Mouse (Mus musculus) CH12F3 (cell line): ENCODE data around the gene Olfr559.

Experiments used
- in situ Hi-C: fragments of 300-500 bp; cut with MboI; formaldehyde crosslinking; loops from 2 replicates; pipeline ENCODE4 v1.14.3; 2020; ENCODE audit warnings: low sequenced_read_pairs

The Olfr559 gene

DNA sequence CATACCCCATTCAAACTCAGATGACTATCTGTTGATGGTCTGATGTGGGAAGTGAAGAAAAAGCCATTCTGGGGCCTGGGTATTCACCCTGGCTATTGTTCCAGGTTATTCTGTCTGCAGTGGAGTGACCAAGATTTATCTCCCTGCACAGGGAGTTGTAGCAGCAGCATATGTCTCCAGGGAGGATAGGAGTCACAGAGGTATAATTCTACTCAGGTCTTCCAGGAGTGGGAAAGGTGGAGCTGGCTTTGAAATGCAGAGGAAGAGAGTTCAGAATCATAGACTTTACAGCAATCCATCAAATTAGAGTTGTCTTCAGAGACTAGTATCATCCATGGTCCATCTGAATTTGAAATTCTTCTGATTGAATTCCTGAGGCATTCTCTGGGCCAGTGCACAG is at the start of gene Olfr559:
TSS of gene Olfr559 (minus strand) at position 101 of the 400 bp plus-strand sequence.
- in situ Hi-C loops = no loop called here

DNA sequence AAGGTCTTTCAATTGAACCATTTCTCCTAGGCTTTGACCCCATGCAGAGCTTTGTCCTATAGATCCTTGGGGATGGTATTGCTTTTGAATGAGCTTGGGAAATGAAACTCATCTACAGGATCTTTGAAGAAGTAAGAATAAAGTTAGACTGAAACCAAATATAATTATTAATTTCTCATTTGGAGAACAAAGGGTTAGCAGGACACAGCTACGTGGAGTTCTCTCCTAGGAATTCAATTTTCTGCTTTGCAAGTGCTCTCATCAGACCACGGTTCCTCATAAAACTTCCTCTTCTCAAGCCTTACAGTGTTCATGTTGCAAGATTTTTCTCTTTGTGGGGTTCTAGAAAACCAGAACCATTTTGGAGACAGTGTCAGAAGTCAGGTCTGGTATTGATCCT is 43.6 kb upstream of the Olfr559 start, which contains the start of gene Olfr561:
TSS of gene Olfr561 (plus strand) at position 301 of the 400 bp plus-strand sequence.
- in situ Hi-C loops = no loop called here

DNA sequence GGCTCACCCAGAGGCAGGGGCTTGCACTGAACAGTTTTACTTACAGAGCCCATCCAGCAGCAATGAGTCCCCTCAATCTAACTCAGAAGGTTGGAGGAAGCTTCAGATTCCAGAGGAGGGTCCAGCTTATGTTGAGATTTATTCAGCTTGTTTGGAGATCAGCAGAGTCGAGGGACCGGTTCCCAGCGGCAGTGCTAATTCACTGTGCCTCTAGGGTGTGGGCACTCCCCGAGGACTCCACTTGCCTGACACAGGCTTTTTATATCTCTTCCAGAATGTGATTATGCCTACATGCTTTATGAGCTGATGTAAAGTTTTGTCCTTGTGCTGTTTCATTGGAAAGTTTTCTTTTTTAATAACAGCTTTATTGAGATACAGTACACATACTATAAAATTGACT is 32.0 kb upstream of the Olfr559 start, which contains the start of the genes Olfr560 and Olfr78:
TSS of gene Olfr560 (minus strand) at position 101 of the 400 bp plus-strand sequence.
TSS of gene Olfr78 (minus strand) at position 206 of the 400 bp plus-strand sequence.
- in situ Hi-C loops = no loop called here

DNA sequence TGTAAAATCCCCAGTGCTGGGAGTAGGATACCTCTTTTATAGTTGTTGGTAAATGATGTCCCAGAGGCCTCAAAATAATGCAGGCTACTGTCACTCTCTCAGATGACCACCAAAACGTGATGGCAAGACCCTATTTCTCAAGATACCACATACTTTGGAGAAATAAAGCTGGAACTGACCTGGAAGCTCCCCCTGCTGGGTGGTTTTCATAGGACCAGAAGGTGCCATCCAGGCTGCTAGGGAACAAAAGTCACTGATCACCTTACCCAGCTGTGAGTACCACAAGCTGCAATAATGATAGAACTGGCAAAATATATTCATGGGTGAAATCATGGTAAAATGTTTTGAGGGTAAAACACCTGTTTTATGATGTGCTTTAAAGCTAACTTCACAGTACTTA is 24.8 kb upstream of the Olfr559 start:
- in situ Hi-C loops = no loop called here

DNA sequence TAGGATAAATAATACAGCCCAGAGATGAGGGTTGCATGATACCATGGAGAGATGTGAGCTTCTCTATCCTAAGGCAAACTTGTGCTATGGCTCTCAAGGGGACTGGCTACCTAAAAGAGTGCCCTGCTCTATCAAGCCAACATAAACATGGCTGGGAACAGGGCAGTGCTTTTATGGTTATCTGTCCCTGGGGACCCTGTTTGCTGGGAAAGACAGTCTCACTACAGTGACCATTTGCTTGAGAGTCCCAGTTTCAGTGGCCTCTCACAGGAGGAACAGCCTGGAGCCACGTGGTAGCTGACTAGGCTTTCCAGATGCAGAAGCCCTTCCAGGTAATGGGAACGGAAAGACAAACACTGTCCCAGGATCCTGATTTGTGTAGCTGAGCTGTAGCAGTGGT is 10.4 kb upstream of the Olfr559 start:
- in situ Hi-C loops = no loop called here

DNA sequence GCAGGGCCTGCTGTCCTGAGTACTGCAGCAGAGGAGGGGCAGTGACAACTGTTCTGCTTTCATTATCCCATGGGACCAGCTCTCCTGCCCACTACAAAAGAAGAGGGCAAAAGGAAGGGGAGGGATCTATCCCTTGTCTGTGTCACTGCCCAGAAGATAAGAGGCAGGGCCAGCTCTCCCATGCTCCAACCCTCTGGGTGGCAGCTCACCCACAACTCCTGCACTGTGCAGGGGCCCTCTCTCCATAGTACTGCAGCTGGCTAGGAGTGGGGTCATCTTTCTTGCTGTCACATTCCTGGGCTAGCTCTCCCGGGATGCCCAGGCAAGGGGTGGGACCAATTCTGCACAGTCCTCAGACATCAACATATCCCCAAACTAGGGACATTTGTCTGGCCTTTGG is 6.5 kb upstream of the Olfr559 start:
- in situ Hi-C loops = no loop called here

DNA sequence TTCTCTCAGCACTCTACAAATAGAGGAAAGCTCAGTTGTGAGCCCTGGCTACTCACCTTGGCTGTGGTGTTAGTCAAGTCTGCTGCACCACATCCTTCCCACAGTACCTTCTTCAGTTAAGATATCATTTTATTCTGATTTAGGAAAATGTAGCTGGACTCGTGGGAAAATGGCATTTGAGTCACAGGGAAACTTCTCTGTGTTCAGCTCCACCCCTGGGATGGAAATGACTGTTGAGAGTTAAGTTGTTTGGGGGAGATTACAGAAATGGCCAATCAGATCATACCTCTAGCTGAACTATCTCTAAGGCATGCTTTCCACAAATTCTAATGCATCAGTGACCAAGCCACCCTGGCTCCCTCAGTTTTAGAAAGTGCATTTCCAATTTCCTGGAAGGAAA is 8.3 kb downstream of the Olfr559 start, which contains the start of gene Olfr33:
TSS of gene Olfr33 (minus strand) at position 101 of the 400 bp plus-strand sequence.
- in situ Hi-C loops = no loop called here

DNA sequence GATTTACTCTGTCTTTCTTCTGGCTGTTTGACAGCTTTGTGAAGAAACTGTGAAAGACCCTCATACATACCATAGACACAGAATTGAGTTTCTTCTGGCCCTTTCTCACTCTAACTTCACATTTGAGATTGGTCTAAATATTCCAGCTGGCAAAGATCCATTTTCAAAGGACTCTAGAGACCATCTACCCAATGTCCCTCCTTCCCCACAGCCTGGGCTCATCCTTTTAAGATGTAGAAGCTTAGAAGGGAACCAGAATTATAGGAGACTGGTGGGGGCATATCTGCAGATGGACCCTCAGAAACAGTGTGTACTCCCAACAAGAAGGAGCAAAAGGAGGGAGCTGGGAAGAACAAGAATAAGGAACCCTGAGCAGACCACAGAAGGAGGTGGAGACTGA is 25.4 kb downstream of the Olfr559 start, which contains the start of gene Olfr558:
TSS of gene Olfr558 (plus strand) at position 301 of the 400 bp plus-strand sequence.
- in situ Hi-C loops = no loop called here

DNA sequence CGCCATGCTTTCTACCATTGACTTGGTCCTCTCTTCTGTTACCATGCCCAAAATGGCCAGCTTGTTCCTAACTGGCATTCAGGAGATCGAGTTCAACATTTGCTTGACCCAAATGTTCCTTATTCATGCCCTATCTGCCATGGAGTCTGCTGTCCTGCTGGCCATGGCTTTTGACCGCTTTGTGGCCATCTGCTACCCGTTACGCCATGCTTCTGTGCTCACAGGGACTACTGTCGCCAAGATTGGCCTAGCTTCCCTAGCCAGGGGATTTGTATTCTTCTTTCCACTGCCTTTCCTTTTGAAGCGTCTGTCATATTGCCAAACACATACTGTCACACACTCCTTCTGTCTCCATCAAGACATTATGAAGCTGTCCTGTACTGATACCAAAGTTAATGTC is 28.8 kb downstream of the Olfr559 start:
- in situ Hi-C loops = no loop called here

DNA sequence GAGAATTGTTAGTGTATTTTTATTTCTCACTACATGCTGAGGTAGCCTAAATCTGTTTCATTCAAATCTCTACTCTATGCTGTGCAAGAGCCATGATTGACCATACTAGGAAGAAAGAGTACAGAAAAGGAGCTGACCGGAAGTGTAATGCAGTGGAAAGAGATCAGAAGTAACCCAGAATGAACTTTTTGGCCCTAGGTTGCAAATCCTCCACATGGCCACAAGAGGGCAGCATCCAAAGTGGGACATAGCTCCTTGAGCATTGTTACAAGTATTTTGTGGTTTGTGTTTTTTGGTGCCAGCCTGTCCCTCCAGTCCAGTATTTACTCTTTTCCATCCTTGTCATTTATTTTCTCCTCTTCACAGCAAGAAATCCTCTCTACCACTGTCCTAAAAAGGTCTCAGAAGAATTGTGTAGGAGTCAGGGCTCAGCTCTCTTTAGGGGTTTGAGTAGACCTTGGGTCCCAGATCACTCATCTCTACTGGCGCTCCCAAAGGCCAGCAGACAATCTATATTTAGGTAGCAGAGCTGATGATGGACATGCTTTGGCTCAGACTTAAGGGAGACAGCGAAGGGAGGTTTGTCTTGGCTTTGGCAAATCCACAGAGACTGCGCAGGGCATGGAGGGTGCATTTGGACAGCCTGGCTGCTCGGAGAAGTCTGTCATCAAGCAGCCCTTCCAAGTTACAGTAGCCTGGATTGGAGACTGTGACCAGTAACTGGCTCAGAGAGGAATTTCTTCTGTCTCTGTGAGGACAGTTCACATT is 31.7 kb downstream of the Olfr559 start, which contains the start of gene Olfr557:
TSS of gene Olfr557 (plus strand) at position 553 of the 768 bp plus-strand sequence.
- in situ Hi-C loops = no loop called here

DNA sequence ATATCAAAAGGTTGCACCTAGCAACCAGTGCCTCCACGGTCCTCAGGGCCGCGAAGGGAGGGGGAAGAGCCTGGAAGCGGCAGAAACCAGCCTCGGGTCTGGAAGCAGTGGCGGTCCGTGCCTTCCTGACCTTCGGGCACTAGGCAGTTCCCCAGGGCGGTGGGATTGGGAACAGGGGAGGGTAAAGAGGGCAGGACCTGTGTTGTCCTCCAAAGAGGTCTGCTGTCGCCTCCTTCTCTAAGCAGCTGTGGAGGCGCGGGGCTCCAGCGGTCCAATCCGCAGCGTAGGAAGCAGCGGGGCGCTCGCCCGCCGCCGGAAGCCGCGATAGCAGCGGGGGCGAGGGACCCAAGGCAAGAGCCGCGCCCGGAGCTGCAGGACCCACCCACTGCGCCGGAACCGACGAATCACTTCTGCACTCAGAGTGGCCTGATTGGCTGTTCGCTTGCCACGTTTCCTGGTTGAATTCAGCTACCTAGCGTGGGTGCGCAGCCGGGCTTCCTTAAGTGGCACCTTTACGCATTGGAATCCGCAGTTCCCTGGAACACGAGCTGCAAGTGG is 40.3 kb downstream of the Olfr559 start, which contains the start of gene Trim68:
TSS of gene Trim68 (minus strand) at position 384 of the 558 bp plus-strand sequence.
- in situ Hi-C loops = no loop called here

DNA sequence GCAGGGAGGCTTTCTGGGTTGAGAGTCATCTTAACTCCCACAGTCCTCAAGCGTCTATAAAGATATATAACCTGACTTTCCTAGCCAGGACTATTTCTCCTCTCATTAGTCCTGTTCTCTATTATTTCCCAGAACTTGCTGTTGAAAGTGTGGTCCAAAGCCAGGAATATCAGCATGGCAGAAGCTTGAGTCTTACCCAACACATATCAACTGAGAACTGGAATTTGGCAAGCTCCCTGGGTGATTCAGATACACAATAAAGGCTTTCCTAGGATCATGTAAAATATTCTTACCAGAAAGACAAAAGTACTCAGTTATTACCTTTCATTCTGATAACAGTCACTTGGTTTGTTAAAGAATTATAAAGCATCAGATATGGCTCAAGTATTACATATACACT is 45.4 kb downstream of the Olfr559 start:
- in situ Hi-C loops = no loop called here

DNA sequence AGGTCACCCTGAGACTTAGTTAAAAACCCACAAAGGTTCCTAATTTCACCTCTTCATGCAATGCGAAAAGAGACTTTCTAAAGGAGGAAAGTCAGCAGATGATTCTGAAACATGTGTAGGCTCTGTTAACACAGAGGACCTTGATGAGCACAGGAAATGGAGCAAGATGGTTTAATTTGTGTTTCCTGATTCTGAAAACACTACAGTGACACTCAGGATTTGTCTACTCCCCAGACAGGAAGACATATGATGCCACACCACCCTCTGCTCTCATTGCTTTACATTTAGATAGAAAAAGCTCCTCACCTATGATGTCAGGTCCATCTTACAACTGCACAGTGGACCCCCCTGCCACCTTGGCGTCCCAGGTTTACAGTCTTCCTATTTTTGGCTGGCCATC is 51.1 kb downstream of the Olfr559 start:
- in situ Hi-C loops = no loop called here
